Mouse (Mus musculus) granulocyte monocyte progenitor cell, adult 5-6 weeks (primary cell): Measurements from ENCODE around the gene Tmprss3. TPM values are rescaled to one million over a fixed set of nuclear protein-coding genes. Genes with fewer than 3 reads are reported as not detected.

Experiments used
- ATAC-seq: replicated peaks from 2 replicates; pipeline ENCODE4 v1.8.0; 2016; ENCODE audit warnings: mild to moderate bottlenecking, moderate TSS enrichment, inconsistent platforms; ENCODE audit not compliant: poor library complexity, severe bottlenecking
- total RNA-seq, 2 experiments: library from RNA; stranded (forward) in 1 of 2; stranded (reverse) in 1 of 2; fragments of 200-712, 200-1000 nt in 1 of 2; fragments of >200 nt in 1 of 2; fragmentation: Nextera tagmentation in 1 of 2; gene quantifications; 2 replicates each; pipeline ENCODE4 v1.2.3; 2014 to 2017

The Tmprss3 gene
- total RNA-seq, 2 experiments from 2014 or later = 3.7 to 13.1 TPM

GRCm38 (mm10) chr17:31207771-31208334, 9.1 kb upstream of the Tmprss3 start, which contains the start of gene Ubash3a:
Ubash3a (plus strand) TSS chr17:31207873.
- peak; percentile 82 for ATAC-seq

DNA sequence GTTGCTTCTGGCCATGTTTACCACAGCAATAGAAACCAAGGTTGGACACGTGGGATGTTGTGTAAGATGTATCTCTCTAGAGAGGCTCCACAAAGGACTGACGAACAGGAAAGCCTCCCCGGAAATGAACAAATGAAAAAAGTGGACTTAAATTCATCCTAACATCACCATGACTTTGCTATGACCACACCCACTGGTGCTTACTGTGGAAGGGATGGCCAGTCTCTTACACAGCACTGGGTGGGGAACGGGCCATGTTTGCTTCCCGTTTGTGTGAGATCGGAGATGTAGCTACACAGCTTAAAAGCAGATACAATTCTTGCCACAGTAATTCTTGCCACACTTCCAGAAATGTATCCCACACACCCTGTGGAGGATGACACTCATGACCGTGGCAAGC, 2.5 kb downstream of the Tmprss3 start:
- peak; percentile 85 for ATAC-seq

DNA sequence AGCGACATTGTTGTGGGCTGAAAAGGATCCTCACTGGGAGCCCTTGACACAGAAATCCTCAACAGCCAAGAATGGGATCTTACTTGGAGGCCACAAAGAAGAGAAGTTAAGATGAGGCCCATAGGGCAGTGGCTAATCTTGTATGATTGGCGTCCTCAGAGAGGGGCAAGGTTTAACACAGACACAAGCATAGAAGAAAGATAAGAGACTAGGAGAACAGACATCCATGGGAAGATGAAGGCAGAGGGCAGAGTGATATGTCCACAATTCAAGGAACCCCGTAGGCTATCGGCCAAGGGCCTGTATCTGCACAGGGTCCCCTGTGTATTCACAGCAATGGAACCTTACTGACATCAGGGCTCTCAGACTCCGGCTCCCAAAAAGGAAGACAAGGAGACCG, 3.6 kb downstream of the Tmprss3 start:
- no peak for ATAC-seq

DNA sequence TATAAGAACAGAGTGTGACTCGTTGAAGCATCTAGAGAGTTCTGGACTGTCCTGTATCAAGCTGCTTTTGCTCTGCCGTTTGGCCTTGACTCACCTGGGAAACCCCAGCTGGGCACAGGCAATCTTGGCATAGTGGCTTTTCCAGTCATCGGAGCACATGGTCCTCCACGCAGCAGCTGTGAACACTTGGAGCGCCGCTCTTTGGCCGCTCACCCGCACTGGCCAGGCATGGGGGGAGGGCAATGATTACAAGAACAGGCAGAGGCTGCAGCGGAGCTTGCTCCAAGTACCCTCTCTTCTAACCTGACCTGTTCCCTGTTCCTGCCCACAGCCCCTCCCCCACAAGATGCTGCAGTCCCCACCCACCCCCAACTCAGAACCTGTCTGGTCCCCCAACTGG, 5.4 kb downstream of the Tmprss3 start:
- no peak for ATAC-seq

DNA sequence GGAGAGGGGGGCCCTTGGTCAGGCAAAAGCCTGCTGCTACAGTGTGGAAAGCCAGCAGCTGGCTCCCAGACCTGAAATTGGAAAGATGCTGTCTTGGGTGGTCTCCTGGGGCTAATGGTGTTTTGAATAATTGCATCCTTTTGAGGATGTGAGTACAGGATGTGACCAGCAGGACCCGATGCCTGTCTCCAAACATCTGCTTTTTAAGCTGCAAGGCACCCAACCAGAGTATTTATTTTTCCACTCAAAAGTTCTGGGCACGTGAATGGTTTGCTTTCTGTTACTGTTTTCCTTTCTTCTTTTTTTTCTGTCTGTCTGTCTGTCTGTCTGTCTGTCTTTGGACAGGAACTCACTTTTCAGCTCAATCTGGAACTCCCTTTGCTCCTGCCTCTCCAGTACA, 6.1 kb downstream of the Tmprss3 start:
- no peak for ATAC-seq

- ATAC-seq = no peak
These were observed 7.0 kb downstream of the Tmprss3 start for GRCm38 (mm10) chr17:31191825-31192224.

DNA sequence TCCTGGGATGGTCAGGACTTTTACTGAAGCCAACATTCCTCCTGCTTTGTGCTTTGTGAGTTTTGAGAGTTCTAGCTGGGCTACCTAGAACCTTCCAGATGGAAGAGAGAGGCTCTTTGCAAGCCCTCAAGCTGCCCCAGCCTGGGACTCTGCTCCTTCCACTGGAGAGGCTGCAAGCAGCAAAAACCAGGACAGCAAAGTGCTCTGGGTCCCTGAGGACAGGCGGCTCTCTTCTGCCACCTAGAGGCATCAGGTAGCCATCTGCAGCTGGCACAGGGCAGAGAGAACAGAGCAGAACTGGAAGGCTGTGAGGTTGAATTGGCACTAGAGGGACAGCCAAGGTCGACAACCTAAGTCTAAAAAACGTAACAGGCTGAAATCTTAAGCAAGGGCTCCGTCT, 11.4 kb downstream of the Tmprss3 start:
- ATAC-seq = peak; percentile 85

DNA sequence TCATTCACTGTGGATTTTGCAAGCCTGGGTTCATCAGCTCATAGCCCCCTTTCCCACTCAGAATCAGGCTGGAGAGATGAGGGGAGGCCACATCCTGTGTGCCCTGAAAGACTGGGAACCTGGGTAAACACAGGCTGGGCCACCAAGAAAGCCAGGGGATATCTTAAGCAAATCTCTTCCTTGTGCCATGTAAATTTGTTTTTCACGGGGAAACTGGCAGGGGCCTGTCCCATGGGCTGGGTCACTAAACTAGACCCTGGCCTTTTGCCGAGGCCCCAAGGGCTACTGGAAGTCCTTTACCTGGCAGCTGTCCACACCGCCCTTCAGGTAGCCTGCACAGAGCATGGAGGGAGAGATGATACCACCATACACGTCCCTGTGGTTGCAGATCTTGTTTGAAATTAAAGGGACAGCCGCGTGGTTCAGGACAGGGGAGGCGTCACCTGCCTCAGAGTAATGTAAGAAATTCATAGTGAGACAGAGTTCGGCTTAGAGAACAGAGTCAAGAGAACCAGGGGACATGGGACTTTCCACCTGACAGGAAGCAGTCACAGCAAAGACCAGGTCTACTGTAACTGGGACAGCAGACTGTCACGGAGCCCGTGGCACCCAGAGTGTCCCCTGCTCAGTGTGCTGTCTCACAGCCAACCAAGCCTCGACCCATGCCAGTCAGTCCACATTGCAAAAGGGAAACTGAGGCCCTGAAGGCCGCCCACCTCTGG, 14.3 kb downstream of the Tmprss3 start:
- ATAC-seq = no peak

DNA sequence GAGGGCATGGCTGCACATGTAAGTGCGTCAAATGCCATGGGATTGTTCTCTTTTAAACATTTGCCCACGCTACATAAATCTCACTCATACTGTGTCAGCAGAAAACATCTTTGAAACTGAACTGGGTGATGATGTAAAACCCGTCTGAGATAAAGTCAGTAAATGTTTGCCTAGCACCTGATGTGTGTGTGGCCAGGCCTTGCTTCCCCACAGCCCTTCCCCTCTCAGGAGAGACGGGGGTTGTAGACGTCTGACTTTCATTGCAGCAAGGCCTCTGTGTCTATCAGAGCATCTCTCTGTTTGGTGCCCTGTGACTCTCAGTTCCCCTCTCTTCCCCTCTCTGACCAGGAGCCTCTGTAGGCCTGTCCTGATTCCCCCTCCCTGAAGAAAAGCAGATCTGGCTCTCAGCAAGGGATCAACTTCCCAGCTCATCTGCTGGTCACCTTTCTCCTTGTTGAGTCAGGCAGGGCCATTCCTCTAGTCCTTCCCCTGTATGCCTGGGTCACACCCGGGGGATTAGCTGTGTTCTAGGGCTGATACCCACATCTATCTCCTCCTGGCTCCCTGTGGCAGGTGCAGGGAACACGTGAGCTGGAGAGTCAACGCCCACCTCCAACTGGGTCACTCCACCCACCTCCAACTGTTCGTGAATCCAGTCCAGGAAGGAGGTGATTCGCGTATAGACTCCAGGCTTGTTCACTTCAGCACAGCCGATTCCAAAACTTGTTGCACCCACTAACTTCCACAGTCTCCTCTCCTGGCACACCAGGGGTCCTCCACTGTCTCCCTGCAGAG, 15.4 kb downstream of the Tmprss3 start:
- ATAC-seq = no peak

DNA sequence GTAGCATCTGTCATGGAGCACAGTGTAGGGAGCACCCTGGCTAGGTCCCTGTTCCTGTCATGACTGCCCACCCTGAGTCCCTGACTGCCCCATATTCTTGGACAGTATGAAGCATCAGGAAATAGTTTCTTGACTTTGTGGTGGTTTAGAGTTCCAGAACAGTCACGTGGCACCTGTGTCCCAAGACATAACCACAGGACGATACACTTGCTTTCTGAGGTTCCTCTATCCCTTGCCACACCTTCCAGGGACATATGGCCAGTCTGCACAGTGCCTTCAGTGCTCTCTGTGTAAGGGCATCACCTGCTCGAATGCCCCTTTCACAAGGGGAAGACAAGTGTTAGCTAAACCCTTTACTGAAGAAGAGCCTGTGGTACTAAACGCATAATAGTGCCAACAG, 17.3 kb downstream of the Tmprss3 start:
- peak; percentile 96 for ATAC-seq

GRCm38 (mm10) chr17:31176321-31176720, 22.5 kb downstream of the Tmprss3 start:
- peak; percentile 17; the same call in 1 of the 2 replicates for ATAC-seq

GRCm38 (mm10) chr17:31169796-31170195, 29.0 kb downstream of the Tmprss3 start:
- ATAC-seq = no peak

- ATAC-seq = no peak
These were observed 33.6 kb downstream of the Tmprss3 start, which contains the start of gene Tff1 for GRCm38 (mm10) chr17:31165127-31165526. Tff1 (minus strand) TSS chr17:31165277.

- no peak for ATAC-seq
These were observed 35.0 kb downstream of the Tmprss3 start for GRCm38 (mm10) chr17:31163821-31164220.

DNA sequence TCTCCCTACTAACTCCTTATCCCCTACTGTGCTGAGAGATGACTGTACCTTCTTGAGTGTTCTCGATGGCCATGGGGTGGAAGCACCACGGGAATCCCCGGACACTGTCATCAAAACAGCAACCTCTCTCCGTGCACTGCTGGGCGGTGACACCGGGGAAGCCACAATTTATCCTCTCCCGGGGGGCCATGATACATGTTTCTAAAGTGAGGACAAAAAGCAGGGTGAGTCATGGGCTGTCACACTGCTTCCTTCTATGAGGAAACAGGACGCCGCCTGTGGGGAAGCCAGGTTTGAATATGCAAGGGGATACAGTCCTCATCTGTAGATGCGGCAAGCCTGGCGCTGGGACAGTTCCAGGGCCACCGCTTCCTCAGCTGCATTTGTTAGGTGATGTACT, 36.2 kb downstream of the Tmprss3 start:
- ATAC-seq = peak; percentile 59

GRCm38 (mm10) chr17:31160291-31160690, 38.5 kb downstream of the Tmprss3 start:
- no peak for ATAC-seq

DNA sequence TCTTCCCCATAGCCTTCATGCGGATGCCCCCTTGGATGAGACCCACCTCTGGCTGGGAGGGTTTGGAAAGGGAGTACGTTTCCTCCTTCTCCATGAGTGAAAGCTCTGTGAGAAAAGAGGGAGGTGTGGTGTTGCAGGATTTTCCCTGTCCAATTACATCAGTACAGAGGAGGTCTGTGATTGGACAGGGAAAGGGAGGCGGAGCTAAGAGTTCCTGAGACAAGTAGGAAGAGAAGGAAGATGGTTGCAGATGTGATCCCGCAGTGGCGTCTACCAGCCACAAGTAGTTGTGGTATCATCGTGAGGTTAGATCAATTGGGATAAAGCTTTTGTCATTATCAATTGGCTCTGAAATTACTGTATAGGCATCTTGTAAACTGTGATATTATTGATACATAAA, 40.9 kb downstream of the Tmprss3 start:
- ATAC-seq = no peak

DNA sequence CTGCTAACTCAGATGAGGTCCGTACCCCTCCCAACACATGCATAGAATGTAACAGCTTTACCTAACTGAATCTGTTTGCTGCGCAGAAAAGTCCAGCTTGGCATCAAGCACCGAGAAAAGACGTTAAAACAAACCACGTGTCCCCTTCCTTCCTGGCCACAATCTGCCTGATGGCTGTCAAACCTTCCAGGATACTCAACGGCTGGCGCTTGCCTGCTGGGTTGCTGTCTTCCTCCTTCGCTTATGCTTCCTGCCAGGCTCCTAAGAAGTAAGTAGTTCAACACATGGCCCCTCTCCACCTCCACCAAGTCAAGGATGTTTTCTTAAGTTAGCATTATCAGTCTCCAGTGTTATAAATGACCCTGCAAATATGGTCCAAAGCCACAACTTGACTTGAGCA, 45.0 kb downstream of the Tmprss3 start:
- peak; percentile 17; the same call in 1 of the 2 replicates for ATAC-seq

GRCm38 (mm10) chr17:31152966-31153499, 45.7 kb downstream of the Tmprss3 start:
- no peak for ATAC-seq

GRCm38 (mm10) chr17:31152512-31152911, 46.3 kb downstream of the Tmprss3 start:
- ATAC-seq = no peak

- ATAC-seq = no peak; the same call in 1 of the 2 replicates
These were observed 52.8 kb downstream of the Tmprss3 start for GRCm38 (mm10) chr17:31145998-31146397.
